Mouse (Mus musculus) frontal cortex, postnatal 10 days (tissue): Measurements from ENCODE around the gene Lad1.

ENCODE experiments used
- DNase-seq, 2 experiments: peaks; one replicate each; pipeline ENCODE4 v3.0.0; 2022; ENCODE audit warnings: low spot score in 2 of 2, mixed read lengths in 1 of 2

The Lad1 gene

GRCm38 (mm10) chr1:135846632-135847031 lies 28.2 kb downstream of the Lad1 start:
- no peak for DNase-seq

GRCm38 (mm10) chr1:135847139-135847562 lies 28.8 kb downstream of the Lad1 start:
- DNase-seq = no peak

- DNase-seq = no peak
Observed at GRCm38 (mm10) chr1:135847611-135848351, 29.4 kb downstream of the Lad1 start.

DNA sequence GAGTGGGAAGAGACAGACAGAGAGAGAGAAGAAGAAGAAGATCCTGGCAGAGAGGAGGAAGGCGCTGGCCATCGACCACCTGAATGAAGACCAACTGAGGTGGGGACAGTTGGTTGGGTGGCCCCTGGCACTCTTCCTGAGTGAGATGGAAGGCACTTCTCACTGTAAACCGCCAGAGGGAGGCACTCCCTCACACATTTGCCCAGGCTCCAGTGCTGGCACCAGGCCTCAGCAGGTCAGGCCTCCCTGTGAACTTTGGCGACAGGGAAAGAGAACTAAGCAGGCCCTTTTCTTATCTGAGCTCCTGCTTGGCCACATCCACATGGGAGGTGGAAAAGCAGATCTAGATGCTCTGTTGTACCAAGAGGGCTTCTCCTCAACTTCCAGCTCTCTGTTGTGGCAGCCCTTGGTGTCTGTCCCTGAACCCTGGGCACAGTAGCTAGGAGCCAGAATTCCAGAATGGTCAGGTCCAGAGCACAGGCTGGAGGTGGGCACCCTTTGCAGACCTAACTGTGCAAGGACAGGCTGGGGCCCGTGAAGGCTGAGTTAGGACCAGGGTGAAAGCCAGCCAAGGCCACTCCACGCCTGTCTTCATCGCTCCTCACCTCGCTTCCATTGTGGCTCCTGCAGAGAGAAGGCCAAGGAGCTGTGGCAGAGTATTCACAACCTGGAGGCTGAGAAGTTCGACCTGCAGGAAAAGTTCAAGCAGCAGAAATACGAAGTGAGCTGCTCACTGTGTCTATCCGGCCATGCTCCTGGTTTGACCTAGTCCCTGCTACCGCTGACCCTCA lies 32.5 kb downstream of the Lad1 start:
- DNase-seq = no peak

GRCm38 (mm10) chr1:135852044-135852756 lies 33.8 kb downstream of the Lad1 start:
- no peak for DNase-seq

DNA sequence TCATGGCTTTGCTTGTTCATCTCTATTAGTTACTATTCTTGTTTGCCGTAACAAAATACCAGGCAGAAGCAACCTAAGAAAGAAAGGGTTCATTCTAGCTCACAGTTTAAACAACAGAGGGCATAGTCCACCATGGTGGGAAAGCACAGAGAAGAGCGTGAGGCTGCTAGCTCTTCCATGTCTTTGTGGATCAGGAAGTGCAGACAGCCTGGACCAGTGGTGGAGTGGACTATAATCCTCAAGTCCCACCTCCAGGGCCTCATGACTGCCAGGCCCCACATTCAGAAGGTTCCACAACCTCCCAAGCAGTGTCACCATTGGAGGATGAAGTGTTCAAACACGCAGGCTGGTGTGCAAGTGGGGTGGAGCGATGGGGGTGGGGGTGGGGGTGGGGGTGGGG lies 34.8 kb downstream of the Lad1 start:
- no peak for DNase-seq

- no peak for DNase-seq
Observed at GRCm38 (mm10) chr1:135854591-135855343, 36.4 kb downstream of the Lad1 start.

DNA sequence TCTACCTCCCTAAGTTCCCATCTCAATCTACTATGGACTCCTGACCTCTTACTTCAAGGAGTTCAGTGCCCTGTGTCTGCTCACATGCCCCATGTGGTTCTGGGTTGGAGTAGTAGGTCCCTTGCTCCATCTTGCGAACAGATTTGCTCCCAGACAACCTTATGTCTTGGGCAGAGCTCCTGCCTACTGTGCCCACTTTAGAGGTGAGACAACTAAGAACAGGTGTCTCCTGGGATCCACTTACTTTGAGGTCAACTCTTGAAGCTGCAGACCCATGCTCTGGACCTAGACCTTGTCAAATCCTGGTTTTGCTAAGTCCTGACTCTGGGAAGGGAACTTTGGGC lies 36.9 kb downstream of the Lad1 start:
- no peak for DNase-seq

- no peak for DNase-seq
Observed at GRCm38 (mm10) chr1:135856070-135856469, 37.7 kb downstream of the Lad1 start.

- no peak for DNase-seq
Observed at GRCm38 (mm10) chr1:135857137-135857775, 38.9 kb downstream of the Lad1 start.

- no peak for DNase-seq
Observed at GRCm38 (mm10) chr1:135858533-135858932, 40.1 kb downstream of the Lad1 start.

DNA sequence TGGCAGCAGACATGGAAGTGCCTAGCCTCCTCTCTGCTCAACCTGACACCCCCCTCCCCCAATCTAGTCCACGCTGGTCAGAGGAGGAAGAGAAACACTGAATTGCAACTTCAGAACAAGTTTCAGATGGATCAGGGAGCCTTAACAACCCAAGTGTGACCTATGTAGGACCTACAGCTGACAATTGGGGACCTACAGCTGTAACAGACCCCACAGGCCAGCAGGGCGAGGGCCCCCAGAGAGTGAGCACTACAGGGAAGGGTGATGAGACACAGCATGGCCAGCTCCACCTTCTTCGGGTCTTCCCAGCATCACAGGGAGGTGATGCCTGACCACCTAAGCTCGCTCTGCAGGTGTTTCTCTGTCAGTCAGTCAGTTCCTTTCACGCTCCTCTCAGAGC lies 42.7 kb downstream of the Lad1 start:
- DNase-seq = no peak

- no peak for DNase-seq
Observed at GRCm38 (mm10) chr1:135861980-135862552, 43.7 kb downstream of the Lad1 start.

- DNase-seq = no peak
Observed at GRCm38 (mm10) chr1:135862561-135862960, 44.2 kb downstream of the Lad1 start.

GRCm38 (mm10) chr1:135863786-135864335 lies 45.5 kb downstream of the Lad1 start:
- no peak for DNase-seq

DNA sequence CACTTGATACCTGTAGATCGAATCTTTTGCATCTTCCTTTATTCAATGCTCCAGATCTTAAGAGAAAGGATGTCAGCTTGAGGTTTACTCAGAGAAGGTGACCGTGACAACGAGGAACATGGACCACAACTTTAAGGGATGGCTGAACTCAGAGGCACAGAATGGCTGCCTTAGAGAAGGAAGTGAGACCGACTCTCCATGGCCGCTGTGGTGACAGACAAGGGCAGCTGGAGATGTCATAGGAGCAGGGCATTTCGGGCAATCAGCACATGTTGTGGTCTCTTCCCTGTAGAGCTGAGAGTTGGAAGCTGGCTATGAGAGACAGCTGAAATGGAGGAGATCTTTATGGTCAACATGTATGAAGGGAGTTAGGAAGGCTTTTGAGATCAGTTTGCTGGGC lies 46.4 kb downstream of the Lad1 start:
- no peak for DNase-seq

DNA sequence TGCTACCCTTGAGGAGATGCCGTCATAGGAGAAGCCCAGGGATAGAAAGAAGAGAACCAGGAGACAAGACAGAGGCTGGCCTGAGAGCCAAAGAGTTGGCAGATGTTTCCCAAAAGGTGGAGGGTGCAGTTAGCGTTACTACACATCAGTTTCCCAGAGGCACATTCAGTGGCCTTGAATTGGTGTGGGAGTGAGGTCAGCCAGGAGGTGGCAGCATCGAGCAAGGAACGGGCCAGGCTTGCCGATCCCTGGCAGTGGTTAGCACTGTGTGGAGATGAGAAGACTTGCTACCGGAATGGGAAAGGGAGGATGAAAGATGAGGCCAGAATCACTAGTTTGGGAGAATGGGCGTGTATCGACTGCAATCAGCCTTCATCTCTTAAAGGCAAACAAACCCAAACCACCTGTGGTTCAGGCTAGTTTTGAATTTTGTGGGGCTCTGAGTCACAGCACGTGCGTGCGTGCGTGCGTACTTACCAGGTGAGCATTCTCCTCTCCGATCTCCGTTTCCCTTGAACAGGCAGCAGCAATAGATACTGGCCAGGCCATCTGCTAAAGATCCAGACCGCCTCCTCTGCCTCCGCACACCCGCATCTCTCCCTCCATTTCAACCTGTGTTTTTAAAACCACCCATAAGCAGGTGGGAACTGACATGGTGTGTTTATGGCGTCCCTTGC lies 47.3 kb downstream of the Lad1 start:
- peak; percentile 42 to 75 for DNase-seq

GRCm38 (mm10) chr1:135868570-135868969 lies 50.2 kb downstream of the Lad1 start:
- no peak for DNase-seq

GRCm38 (mm10) chr1:135872991-135873390 lies 54.6 kb downstream of the Lad1 start:
- no peak for DNase-seq

GRCm38 (mm10) chr1:135877248-135877647 lies 58.9 kb downstream of the Lad1 start:
- DNase-seq = no peak
